Mouse (Mus musculus): ENCODE measurements around the gene Nedd9. TPM values are rescaled to one million over a fixed set of nuclear protein-coding genes. Genes with fewer than 3 reads are reported as not detected.
A peak's percentile ranks its signal among the peaks of the same experiment; 100 is the strongest.

Nedd9 gene
- total and polyA plus RNA-seq, 3 experiments = 41.3 to 48.7 (median 42.5) TPM

- peaks cover 3 to 24% of the 10 kb centered on the region in 2 experiments for H3K36me3 ChIP-seq (replicated peaks in 1 of 2; ENCODE audit: control insufficient read depth in 1 of 2, insufficient read depth in 1 of 2, low read length in 1 of 2)
- no peak for DNase-seq (ENCODE audit: extremely low read depth)
- TF ChIP-seq TBP (conservative IDR thresholded peaks at IDR 0.05; ENCODE audit: low read depth, low read length) (no peak), MAZ (IDR thresholded peaks at IDR 0.05; ENCODE audit: low read depth, low read length) (no peak), NRF1 (IDR thresholded peaks at IDR 0.05; ENCODE audit: low read depth, low read length) (no peak), USF2 (conservative IDR thresholded peaks at IDR 0.05; ENCODE audit: low read depth, low read length) (no peak), ELF1 (IDR thresholded peaks at IDR 0.05; ENCODE audit: low read depth, low read length) (no peak), ZNF384 (IDR thresholded peaks at IDR 0.05; ENCODE audit: low read depth, low read length) (no peak), E2F4 (IDR thresholded peaks at IDR 0.05; ENCODE audit: insufficient replicate concordance, low read depth, low read length) (no peak), MAX (IDR thresholded peaks at IDR 0.05; ENCODE audit: low read length) (no peak), GABPA (IDR thresholded peaks at IDR 0.05; ENCODE audit: insufficient replicate concordance, low read depth, low read length) (no peak), EP300 (IDR thresholded peaks at IDR 0.05; ENCODE audit: low read length) (no peak), CHD2 (IDR thresholded peaks at IDR 0.05; ENCODE audit: low read length) (no peak), ZC3H11A (IDR thresholded peaks at IDR 0.05; ENCODE audit: low read depth, low read length) (no peak), ZKSCAN1 (IDR thresholded peaks at IDR 0.05; ENCODE audit: borderline replicate concordance, low read depth, low read length) (no peak), KAT2A (IDR thresholded peaks at IDR 0.05; ENCODE audit: insufficient replicate concordance, low read length) (no peak), IRF4 (IDR thresholded peaks at IDR 0.05; ENCODE audit: low read depth, low read length) (no peak), SMC3 (IDR thresholded peaks at IDR 0.05; ENCODE audit: low read depth, low read length) (no peak), ETS1 (conservative IDR thresholded peaks at IDR 0.05; ENCODE audit: low read depth, low read length) (no peak), UBTF (IDR thresholded peaks at IDR 0.05; ENCODE audit: low read depth, low read length) (no peak), MYC (IDR thresholded peaks at IDR 0.05; ENCODE audit: low read depth, low read length) (no peak)
- no peak overlapping the region for H3K4me2 ChIP-seq (ENCODE audit: insufficient read depth, low read depth, poor library complexity, severe bottlenecking)
- H3K9ac ChIP-seq (ENCODE audit: insufficient read depth, low read depth) = no peak overlapping the region
- H3K4me1 ChIP-seq (ENCODE audit: control insufficient read depth in 1 of 2, insufficient read depth in 2 of 2) = peaks cover 20 to 50% of the 10 kb centered on the region in 2 experiments
- H3K79me2 ChIP-seq (replicated peaks; ENCODE audit: control insufficient read depth, extremely low read depth, insufficient read depth, poor library complexity, severe bottlenecking) = peaks cover 3% of the 10 kb centered on the region
- in situ Hi-C loops (cut with MboI; ENCODE audit: low pct_ligation_motif_present, low pct_unique_long_range_greater_than_20kb, low sequenced_read_pairs) (no loop called here), dilution Hi-C loops (cut with MboI; ENCODE audit: extremely low pct_ligation_motif_present, extremely low pct_unique_long_range_greater_than_20kb, low sequenced_read_pairs) (no loop called here)
- H3K27me3 ChIP-seq (replicated peaks) = no peaks in the 10 kb centered on the region
- no peaks in the 10 kb centered on the region for H3K9me3 ChIP-seq (replicated peaks; ENCODE audit: low read length)
- 0 out of 2 replicates have a peak overlapping the region, but pooled peaks have one; percentile 13 for H3K27ac ChIP-seq (ENCODE audit: insufficient read depth, low read depth)
- H3K4me3 ChIP-seq (replicated peaks in 1 of 3; ENCODE audit: low read depth in 2 of 3, low read length in 2 of 3, poor library complexity in 1 of 3) = no peak overlapping the region
These were observed 124.3 kb downstream of the Nedd9 start for GRCm38 (mm10) chr13:41362909-41363308.

GRCm38 (mm10) chr13:41360272-41360815 lies 126.8 kb downstream of the Nedd9 start:
- no peak for DNase-seq (ENCODE audit: extremely low read depth)
- Histone ChIP-seq H3K27ac (ENCODE audit: insufficient read depth, low read depth) (no peak overlapping the region), H3K4me1 (ENCODE audit: control insufficient read depth in 1 of 2, insufficient read depth in 2 of 2) (peaks cover 15 to 52% of the 10 kb centered on the region in 2 experiments), H3K9ac (ENCODE audit: insufficient read depth, low read depth) (no peak overlapping the region), H3K36me3 (replicated peaks in 1 of 2; ENCODE audit: control insufficient read depth in 1 of 2, insufficient read depth in 1 of 2, low read length in 1 of 2) (peaks cover 3 to 21% of the 10 kb centered on the region in 2 experiments), H3K27me3 (replicated peaks) (no peaks in the 10 kb centered on the region), H3K4me3 (replicated peaks in 1 of 3; ENCODE audit: low read depth in 2 of 3, low read length in 2 of 3, poor library complexity in 1 of 3) (no peak overlapping the region), H3K9me3 (replicated peaks; ENCODE audit: low read length) (no peaks in the 10 kb centered on the region), H3K79me2 (replicated peaks; ENCODE audit: control insufficient read depth, extremely low read depth, insufficient read depth, poor library complexity, severe bottlenecking) (peaks cover 17% of the 10 kb centered on the region), H3K4me2 (ENCODE audit: insufficient read depth, low read depth, poor library complexity, severe bottlenecking) (no peak overlapping the region)
- dilution Hi-C loops (cut with MboI; ENCODE audit: extremely low pct_ligation_motif_present, extremely low pct_unique_long_range_greater_than_20kb, low sequenced_read_pairs) = no loop called here
- in situ Hi-C loops (cut with MboI; ENCODE audit: low pct_ligation_motif_present, low pct_unique_long_range_greater_than_20kb, low sequenced_read_pairs) = no loop called here
- no peak for TF ChIP-seq MAX (IDR thresholded peaks at IDR 0.05; ENCODE audit: low read length)
- no peak for TF ChIP-seq KAT2A (IDR thresholded peaks at IDR 0.05; ENCODE audit: insufficient replicate concordance, low read length)
- TF ChIP-seq USF2 (conservative IDR thresholded peaks at IDR 0.05; ENCODE audit: low read depth, low read length) = no peak
- no peak for TF ChIP-seq ZMIZ1 (IDR thresholded peaks at IDR 0.05; ENCODE audit: low read depth, low read length)
- TF ChIP-seq CHD2 (IDR thresholded peaks at IDR 0.05; ENCODE audit: low read length) = no peak
- no peak for TF ChIP-seq RCOR1 (conservative IDR thresholded peaks at IDR 0.05; ENCODE audit: low read depth, low read length)
- no peak for TF ChIP-seq RAD21 (IDR thresholded peaks at IDR 0.05; ENCODE audit: low read depth, low read length)
- no peak for TF ChIP-seq ETS1 (conservative IDR thresholded peaks at IDR 0.05; ENCODE audit: low read depth, low read length)
- TF ChIP-seq POLR2AphosphoS2 (IDR thresholded peaks at IDR 0.05; ENCODE audit: low read depth, low read length) = no peak
- TF ChIP-seq NELFE (IDR thresholded peaks at IDR 0.05; ENCODE audit: low read depth, low read length) = no peak
- no peak for TF ChIP-seq JUN (IDR thresholded peaks at IDR 0.05; ENCODE audit: insufficient read depth, low read depth, low read length)
- TF ChIP-seq JUND (conservative IDR thresholded peaks at IDR 0.05; ENCODE audit: low read depth, low read length) = no peak
- TF ChIP-seq SIN3A (IDR thresholded peaks at IDR 0.05; ENCODE audit: low read length) = no peak
- TF ChIP-seq ELF1 (IDR thresholded peaks at IDR 0.05; ENCODE audit: low read depth, low read length) = no peak
